ENCODE assay signal across 8 mouse cellular contexts in genomic region chr9:98296383-98297201, GRCm38 (mm10). TPM values are rescaled to one million over a fixed set of nuclear protein-coding genes. Genes with fewer than 3 reads are reported as not detected.
A peak's percentile ranks its signal among the peaks of the same experiment; 100 is the strongest.
DNase-seq lines count a peak whose midpoint lies in the region; ATAC-seq lines count a peak whose summit lies in the region.

No protein-coding gene starts in this region.

- H3K4me3 ChIP-seq in heart, embryonic 10.5 days: peak overlapping the region; percentile 75
- peak overlapping the region; percentile 58 for H3K4me3 ChIP-seq in kidney, embryonic 15.5 days (replicated peaks)

- H3K4me2 ChIP-seq in kidney, embryonic 15.5 days: peak overlapping the region; percentile 72

- DNase-seq in A20 (ENCODE audit: low read depth, low spot score) (peak; percentile 96), liver (peak; percentile 98)
- peak; percentile 93 for DNase-seq in brain, adult 2 months (ENCODE audit: low read depth, low spot score)
- peak; percentile 96 for DNase-seq in heart, embryonic 10.5 days (ENCODE audit: low spot score)
- DNase-seq in spleen, postnatal 4 days (ENCODE audit: low spot score in 2 of 2): peak; percentile 92 to 96

- peaks cover 20% of the 10 kb centered on the region; the same call in 1 of the 2 replicates for H3K4me1 ChIP-seq in heart, embryonic 10.5 days
- peaks cover 40% of the 10 kb centered on the region for H3K4me1 ChIP-seq in kidney, embryonic 15.5 days

- no peaks in the 10 kb centered on the region for H3K36me3 ChIP-seq in heart, embryonic 10.5 days
- H3K36me3 ChIP-seq in kidney, embryonic 15.5 days: no peaks in the 10 kb centered on the region

- H3K27me3 ChIP-seq in heart, embryonic 10.5 days (ENCODE audit: insufficient read depth, poor library complexity, severe bottlenecking): peaks cover 6% of the 10 kb centered on the region
- no peaks in the 10 kb centered on the region for H3K27me3 ChIP-seq in kidney, embryonic 15.5 days

- WGBS in heart, embryonic 10.5 days: 1% methylated on average over 56 of the region's 56 CpGs
- WGBS in kidney, embryonic 15.5 days: 1% methylated on average over 56 of the region's 56 CpGs

- ATAC-seq in erythroblast, adult 5-6 weeks (replicated peaks; ENCODE audit: low FRiP score, poor library complexity, severe bottlenecking): peak; percentile 78
- peak; percentile 73 for ATAC-seq in kidney, embryonic 15.5 days (replicated peaks; ENCODE audit: low FRiP score)
- peak; percentile 85 for ATAC-seq in monocyte, adult 5-6 weeks (replicated peaks; ENCODE audit: insufficient number of reproducible peaks, low FRiP score, low TSS enrichment, poor library complexity, severe bottlenecking)

- no peaks in the 10 kb centered on the region for H3K9me3 ChIP-seq in heart, embryonic 10.5 days
- H3K9me3 ChIP-seq in kidney, embryonic 15.5 days (replicated peaks): no peaks in the 10 kb centered on the region

- peak overlapping the region; percentile 27 for H3K9ac ChIP-seq in kidney, embryonic 15.5 days

- peak overlapping the region; percentile 94 for H3K27ac ChIP-seq in heart, embryonic 10.5 days
- H3K27ac ChIP-seq in kidney, embryonic 15.5 days: peak overlapping the region; percentile 89

RNA-seq across cellular contexts. Expression of gene Nmnat3, which starts 9.4 kb away (rescaled TPM):
- total RNA-seq in erythroblast, adult 5-6 weeks (2015; ENCODE audit: low replicate concordance): 28.0 and 51.1 TPM in 2 replicates
- 40.2 and 59.4 TPM in 2 replicates for total RNA-seq in erythroblast, adult 5-6 weeks (2017; ENCODE audit: low replicate concordance)
- 8.9 and 10.2 TPM in 2 replicates for polyA plus RNA-seq in heart, embryonic 10.5 days (2016; fragmentation: Nextera tagmentation; extraction: Ambion mirVana)
- 10.0 and 10.4 TPM in 2 replicates for polyA plus RNA-seq in kidney, embryonic 15.5 days (2015; fragmentation: Nextera tagmentation; extraction: Ambion mirVana)
- total RNA-seq in monocyte, adult 5-6 weeks (2017): 5.2 to 8.6 TPM (median 7.2 TPM) in 3 replicates

Comparison
In these comparisons a context has a peak if more than half of its experiments do, and no peak if none do; other contexts are left out.
1. Peak in every context shown above with its lines: DNase-seq, ATAC-seq, H3K4me3 ChIP-seq and H3K27ac ChIP-seq.